Mouse (Mus musculus): ENCODE measurements around the gene Gas8.
"Not testable (repeated sequence)": the region's sequence is repeated elsewhere in the genome, so short reads cannot be mapped to it uniquely, and the experiment has no call there.

Gas8 gene

DNA sequence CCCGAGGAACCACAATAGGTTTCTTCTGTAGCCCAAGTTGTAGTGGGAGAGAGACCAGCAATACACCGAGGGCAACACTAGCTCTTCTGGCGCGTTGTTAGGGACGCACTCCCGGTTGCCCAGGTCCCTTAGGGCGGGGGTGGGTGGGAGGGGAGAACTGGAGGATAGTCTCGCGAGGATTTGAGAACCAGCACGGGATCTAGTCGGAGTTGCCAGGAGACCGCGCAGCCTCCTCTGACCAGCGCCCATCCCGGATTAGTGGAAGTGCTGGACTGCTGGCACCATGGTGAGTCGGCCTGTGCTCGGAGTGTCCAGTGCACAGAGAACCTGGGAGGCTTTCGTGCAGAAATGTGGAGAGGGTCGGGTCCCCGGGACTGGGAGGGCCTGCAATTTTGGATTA lies at the start of gene Gas8:
Gene Gas8 (plus strand): TSS at position 168 of the 400 bp plus-strand sequence.
- peak; percentile 84 for DNase-seq (ENCODE audit: low read depth)

- not testable (repeated sequence) for DNase-seq (ENCODE audit: low read depth)
Measured at GRCm38 (mm10) chr8:123472991-123473390, 45.6 kb upstream of the Gas8 start.

DNA sequence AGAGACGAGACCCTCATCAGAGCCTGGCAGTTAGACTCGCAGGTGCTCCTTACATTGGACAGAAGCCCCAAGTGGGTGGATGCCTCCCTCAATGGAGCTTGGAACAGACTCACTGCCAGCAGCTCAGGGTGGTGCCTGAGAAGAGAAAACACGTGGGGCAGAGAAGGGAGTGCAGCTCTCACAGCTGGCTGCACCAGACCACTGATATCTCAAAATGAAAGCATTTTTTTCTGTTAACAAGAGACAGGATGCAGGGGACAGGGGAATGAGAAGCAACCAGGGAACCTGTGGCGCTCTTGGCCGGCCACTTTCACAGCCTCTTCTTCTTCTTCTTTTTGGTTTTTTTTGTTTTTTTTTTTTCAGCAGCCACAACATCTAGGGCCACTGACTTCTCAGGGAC lies 44.1 kb upstream of the Gas8 start:
- not testable (repeated sequence) for DNase-seq (ENCODE audit: low read depth)

GRCm38 (mm10) chr8:123476911-123477736 lies 41.5 kb upstream of the Gas8 start:
- no peak for DNase-seq (ENCODE audit: low read depth)

DNA sequence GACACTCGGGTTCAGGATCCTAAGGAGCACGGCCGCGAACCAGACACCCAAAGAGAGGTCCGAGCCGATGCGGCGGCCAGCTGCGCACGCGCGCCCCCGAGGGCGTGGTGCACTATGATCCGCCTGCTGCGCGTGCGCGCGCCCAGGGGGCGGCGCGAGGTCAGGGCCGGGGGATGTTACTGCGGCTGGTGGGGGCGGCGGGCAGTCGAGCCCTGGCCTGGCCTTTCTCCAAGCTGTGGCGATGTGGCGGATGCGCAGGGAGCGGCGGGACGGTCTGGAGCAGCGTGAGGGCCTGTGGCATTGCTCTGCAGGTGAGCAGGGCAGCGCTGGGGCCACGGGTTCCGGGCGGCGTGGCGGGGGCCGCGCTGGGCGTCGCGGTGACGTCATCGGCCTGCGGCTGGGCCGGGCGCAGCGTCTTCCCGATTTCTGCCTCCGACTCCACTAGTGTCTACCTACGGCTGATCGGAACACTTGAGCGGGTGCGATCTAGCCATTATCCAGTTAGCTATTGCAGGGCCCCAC lies 40.8 kb upstream of the Gas8 start, which contains the start of gene Afg3l1:
Gene Afg3l1 (plus strand): TSS at position 167 of the 522 bp plus-strand sequence.
- peak; percentile 74 for DNase-seq (ENCODE audit: low read depth)

GRCm38 (mm10) chr8:123478456-123479218 lies 40.0 kb upstream of the Gas8 start:
- DNase-seq (ENCODE audit: low read depth), result peak; percentile 45

DNA sequence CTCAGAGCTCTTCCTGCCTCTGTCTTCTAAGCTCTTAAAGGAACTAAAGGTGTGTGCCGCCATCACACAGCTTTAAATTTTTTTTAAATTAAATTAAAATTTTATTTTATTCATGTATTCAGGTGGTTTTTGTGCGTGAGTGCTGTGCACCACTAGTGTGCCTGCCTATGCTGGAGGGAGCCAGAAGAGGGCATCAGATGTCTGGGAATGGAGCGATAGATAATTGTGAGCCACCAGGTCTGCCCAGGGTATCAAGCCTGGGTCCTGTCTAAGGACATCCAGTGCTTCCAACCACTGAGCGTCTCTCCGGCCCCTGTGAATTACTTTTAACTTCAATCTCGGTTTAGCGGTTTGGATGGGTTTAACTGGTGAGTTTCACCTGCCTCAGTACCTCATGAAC lies 36.0 kb upstream of the Gas8 start:
- DNase-seq (ENCODE audit: low read depth), result no peak

DNA sequence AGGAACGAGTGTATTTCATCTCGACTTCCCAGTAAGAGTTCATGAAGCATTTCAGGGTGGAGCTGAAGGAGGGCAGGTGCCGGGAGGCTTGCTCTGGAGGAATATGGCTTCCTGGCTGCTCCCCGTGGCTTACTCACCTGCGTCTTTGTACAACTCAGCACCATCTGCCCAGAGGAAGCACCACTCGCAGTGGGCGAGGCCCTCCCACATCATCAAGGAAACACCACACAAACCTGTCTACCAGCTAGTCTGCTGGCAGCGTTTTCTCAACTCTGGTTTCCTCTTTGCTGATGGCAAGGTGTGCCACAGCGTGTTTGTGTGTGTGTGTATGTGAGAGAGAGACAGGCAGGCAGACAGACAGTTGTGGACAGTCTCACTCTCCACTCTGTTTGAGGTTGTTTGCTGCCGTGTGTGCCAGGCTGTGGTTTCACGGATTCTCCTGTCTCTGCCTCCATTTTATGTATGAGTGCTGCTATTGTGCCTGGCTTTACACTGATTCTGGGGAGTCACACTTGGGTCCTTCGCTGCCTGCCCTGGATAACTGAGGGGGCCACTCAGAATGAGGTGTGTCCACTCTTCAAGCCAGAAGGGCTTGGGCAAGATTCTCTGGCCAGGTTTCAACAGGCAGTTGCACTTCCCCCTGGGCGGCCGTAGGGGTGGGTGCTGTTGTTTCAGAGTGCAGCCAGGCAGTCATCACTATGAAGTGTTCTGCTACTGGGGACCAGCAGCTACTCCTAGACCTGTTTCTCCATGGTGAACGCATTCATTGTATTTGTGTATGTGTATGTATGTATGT lies 27.2 kb upstream of the Gas8 start:
- DNase-seq (ENCODE audit: low read depth), result no peak

GRCm38 (mm10) chr8:123492898-123493297 lies 25.7 kb upstream of the Gas8 start:
- DNase-seq (ENCODE audit: low read depth), result no peak

GRCm38 (mm10) chr8:123497699-123498098 lies 20.9 kb upstream of the Gas8 start:
- DNase-seq (ENCODE audit: low read depth), result no peak

- DNase-seq (ENCODE audit: low read depth), result peak; percentile 20
Measured at GRCm38 (mm10) chr8:123498963-123499362, 19.7 kb upstream of the Gas8 start.

DNA sequence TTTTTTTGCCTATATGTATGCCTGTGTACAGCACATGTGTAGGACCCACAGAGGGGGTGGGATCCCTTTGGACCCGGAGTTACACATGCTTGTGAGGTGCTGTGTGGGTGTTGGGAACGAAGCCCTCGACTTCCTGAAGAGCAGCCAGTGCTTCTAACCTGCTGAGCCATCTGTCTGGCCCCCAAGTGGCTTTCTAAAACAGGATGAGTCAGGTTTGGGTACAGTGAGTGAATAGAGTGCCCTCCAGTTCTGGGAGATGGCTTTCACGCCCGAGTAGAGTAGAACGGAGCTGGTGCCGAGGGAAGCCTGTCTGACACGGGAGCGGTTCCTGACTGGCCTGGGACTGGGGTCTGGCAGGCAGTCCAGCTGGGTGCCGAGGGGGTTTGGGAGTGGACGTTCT lies 19.1 kb upstream of the Gas8 start:
- no peak for DNase-seq (ENCODE audit: low read depth)

DNA sequence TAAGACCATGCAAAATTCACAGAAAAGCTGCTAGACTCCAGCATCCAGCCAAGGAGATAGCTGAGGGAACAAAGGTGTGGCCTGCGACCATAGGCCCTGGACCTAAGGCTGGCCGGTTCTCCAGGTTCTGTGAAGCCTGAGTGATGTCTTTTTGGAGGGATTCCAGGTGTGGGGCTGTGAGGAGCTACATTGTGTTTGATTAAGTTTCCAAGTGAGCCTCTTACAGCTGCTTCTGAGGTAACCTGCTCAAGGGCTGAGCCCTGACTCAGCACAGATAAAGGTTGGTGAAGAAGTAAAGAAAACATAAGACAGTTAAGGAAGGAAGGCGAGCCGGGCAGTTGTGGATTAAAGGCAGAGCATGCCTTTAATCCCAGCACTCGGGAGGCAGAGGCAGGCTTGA lies 16.4 kb upstream of the Gas8 start:
- no peak for DNase-seq (ENCODE audit: low read depth)

DNA sequence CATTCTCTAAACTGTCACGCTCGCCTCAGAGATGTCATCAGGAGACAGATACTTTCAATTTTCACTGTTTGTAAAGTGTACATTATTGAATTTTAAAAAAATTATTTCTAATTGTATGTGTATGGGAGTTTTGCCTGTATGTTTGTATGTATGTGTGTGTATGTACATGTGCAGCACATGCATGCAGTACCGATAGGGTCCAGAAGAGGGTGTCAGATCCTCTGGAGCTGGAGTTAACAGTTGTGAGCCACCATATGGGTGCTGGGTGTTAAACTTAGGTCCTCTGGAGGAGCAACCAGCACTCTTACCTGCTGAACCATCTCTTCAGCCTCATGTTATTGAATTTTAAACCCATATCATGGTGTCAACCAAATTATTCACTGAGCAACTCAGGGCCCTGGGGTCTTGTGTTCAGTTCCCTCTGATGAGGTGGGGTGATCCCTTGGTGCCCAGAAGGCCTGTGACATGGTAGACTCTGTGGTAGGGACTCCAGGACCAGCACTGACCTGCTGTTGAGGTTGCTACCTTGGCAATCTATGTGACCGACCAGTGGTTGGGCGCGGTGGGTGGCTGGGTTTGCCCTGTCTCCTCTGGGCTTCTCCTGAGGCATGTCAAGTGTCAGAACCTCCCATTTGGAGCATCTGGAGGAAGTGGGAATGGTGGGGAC lies 14.7 kb upstream of the Gas8 start:
- DNase-seq (ENCODE audit: low read depth), result no peak

- no peak for DNase-seq (ENCODE audit: low read depth)
Measured at GRCm38 (mm10) chr8:123504591-123505195, 13.9 kb upstream of the Gas8 start.

DNA sequence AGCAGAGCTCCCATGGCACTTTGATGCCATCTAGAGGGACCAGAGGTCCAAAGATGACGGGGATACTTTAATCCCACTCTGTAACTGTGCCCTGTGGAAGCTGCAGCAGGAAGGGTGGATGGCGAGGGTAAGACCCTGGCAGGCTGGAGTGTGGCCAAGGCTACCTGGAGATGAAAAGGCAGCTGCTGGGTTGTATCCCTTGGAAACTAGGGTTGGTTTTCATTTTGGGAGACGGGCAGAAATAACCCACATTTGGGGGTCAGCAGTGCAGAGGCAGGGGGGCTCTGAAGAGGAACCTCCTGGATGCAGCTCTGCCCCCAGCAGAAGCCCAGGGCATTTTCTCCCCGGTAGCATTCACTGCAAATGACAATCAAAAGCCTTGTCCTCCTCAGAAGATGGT lies 13.4 kb upstream of the Gas8 start:
- DNase-seq (ENCODE audit: low read depth), result no peak

DNA sequence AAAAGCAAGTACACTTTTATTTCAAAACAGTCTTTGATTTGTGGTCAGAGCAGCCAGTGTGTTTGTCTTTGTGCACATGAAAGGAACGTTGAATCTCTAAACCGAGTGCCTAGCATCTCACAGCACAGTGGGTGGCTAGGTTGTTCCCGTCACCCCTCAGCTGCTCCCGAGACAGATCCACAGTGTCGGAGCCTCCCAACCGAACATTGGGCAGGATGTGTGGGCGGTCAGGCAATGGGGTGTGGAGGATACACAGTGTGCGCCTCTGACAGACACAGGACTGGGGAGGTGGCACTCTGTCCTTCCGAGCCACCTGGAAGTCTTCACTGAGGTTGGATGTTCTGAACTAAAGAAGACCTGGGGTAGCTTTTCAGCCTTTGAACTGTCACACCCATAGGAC lies 12.9 kb upstream of the Gas8 start:
- no peak for DNase-seq (ENCODE audit: low read depth)

DNA sequence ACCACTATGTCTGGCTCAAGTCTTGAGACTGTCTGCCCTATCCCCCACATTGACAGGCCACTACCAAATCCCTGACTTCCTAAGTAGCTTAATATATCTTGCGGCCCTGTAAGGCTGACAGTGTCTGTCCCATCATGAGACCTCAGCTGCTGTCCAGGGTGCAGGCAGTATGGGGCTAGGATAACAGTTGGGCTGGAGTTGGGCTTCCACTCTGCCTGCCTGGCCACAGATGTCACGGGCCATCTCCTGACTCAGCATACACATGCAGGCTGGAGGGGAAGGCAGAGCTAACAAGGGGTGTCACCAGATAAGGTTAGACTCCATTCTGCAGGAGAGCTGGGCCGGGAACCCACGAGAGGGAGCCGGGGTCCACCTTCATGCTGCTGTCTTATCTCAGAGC lies 11.5 kb upstream of the Gas8 start:
- no peak for DNase-seq (ENCODE audit: low read depth)

DNA sequence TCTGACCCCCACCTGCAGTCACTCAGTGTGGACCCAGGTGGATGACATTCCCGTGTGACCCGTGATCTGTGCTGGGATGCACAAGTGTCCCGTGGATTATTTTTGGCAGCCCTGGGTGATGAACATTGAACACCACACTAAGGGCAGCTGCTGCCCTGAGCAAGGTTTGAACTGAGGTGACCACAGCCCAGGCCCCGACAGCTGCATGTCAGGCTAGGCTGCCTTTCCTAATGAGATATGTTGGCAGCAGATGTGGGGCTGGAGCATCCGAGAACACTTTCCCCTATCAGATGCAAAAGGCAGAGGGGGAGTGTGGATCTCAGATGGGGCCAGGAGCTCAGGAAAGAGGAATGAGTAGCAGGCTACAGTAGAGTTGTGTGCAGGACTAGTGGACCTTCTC lies 7.8 kb upstream of the Gas8 start:
- no peak for DNase-seq (ENCODE audit: low read depth)

- DNase-seq (ENCODE audit: low read depth), result no peak
Measured at GRCm38 (mm10) chr8:123514136-123514535, 4.5 kb upstream of the Gas8 start.
